Mouse (Mus musculus) midbrain, embryonic 14.5 days (tissue): ENCODE results near the gene Bcor. TPM values are rescaled to one million over a fixed set of nuclear protein-coding genes. Genes with fewer than 3 reads are reported as not detected.

Source experiments
- ATAC-seq: fragments of 200-750 bp; cut with Nextera tagmentation; 2 replicates; pipeline ENCODE4 v1.8.0; 2017; ENCODE audit warnings: moderate number of reproducible peaks, moderate library complexity; ENCODE audit not compliant: low FRiP score, low TSS enrichment
- DNase-seq: peaks from one replicate; pipeline ENCODE4 v3.0.0-alpha.2; 2015
- H3K27ac ChIP-seq: fragments of 300-500 bp; sonication (generic); replicated peaks from 2 replicates; pipeline ENCODE4 v1.5.1; 2014; ENCODE audit warnings: mild to moderate bottlenecking, low read depth, low read length, moderate library complexity
- H3K27me3 ChIP-seq: fragments of 300-500 bp; sonication (generic); 2 replicates; pipeline ENCODE4 v1.6.1; 2014; ENCODE audit warnings: low read length, control low read depth, mixed read lengths; ENCODE audit not compliant: control insufficient read depth, insufficient read depth
- H3K36me3 ChIP-seq: fragments of 300-500 bp; sonication (generic); 2 replicates; pipeline ENCODE4 v1.6.1; 2014; ENCODE audit warnings: low read length, control low read depth; ENCODE audit not compliant: control insufficient read depth, insufficient read depth
- H3K4me1 ChIP-seq: fragments of 300-500 bp; sonication (generic); 2 replicates; pipeline ENCODE4 v1.6.1; 2014; ENCODE audit warnings: mild to moderate bottlenecking, antibody characterized with exemption, low read length, control low read depth; ENCODE audit not compliant: control insufficient read depth, insufficient read depth
- H3K4me2 ChIP-seq: fragments of 300-500 bp; sonication (generic); 2 replicates; pipeline ENCODE4 v1.6.1; 2014; ENCODE audit warnings: mild to moderate bottlenecking, low read length, moderate library complexity
- H3K4me3 ChIP-seq: fragments of 300-500 bp; sonication (generic); replicated peaks from 2 replicates; pipeline ENCODE4 v1.5.1; 2014; ENCODE audit warnings: low read depth, low read length
- H3K9ac ChIP-seq: fragments of 300-500 bp; sonication (generic); replicated peaks from 2 replicates; pipeline ENCODE4 v1.6.1; 2014; ENCODE audit warnings: mild to moderate bottlenecking, low read length, moderate library complexity
- H3K9me3 ChIP-seq: fragments of 300-500 bp; sonication (generic); 2 replicates; pipeline ENCODE4 v1.6.1; 2016; ENCODE audit warnings: low read length, control low read depth, mixed read lengths; ENCODE audit not compliant: control insufficient read depth
- WGBS: fragments of 180-500 bp; shearing (Covaris S2); extraction: QIAGEN DNeasy Blood & Tissue Kit; methylation state at CpG from one replicate; pipeline ENCODE4 v1.1.7; 2014; 5-methylcytosine and 5-hydroxymethylcytosine counted together
- polyA plus RNA-seq: library from polyadenylated mRNA; unstranded; fragments of >200 nt; fragmentation: Nextera tagmentation; extraction: Ambion mirVana; gene quantifications from 2 replicates; pipeline ENCODE4 v1.2.1, GENCODE M21; 2014

Gene Bcor
- polyA plus RNA-seq, 1 experiment from 2014 or later, result 26.6 TPM

DNA sequence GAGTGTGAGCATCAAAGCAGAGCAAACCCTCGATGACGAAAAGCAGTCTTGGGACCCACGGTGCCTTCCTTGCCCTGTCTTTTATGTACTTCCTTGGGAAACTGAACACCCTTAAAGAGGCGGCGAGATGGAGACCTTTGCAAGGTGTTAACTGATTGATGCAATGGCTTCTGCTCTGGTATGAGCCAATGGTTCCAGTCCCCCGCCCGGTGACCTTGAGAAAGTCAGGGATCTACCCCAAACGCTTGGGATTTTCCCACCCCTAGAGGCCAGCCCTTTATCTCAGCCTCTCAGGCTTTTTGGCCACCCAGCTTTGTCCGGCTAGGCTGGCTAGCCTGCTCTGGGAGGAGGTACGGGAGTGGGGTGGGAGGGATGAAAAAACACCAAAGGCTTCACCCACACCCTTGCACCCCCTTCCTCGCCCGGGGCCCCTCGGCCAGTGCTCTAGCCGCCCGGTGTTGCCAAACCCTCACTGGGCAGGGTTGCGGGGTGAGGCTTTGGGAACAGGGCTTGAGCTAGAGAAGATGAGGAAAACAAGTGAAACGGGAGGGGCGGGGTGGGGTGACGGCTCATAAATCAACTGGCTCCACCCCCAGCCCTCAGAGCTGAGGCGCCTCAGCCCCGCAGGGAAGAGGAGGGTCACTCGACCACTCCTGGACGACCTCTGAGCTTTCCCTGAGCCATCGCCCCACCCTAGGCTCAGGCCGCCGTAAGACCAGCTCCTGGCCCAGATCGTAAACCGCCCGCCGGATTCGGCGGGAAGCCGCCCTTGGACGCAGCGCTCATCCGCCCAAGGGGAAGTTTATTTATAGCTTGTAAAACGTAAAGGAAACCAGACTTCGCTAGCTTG, 154.7 kb downstream of the Bcor start:
- Histone ChIP-seq H3K9ac (peak overlapping the region; percentile 20; the same call in 1 of the 2 replicates), H3K9me3 (no peaks in the 10 kb centered on the region), H3K27me3 (peaks cover 14% of the 10 kb centered on the region), H3K36me3 (no peaks in the 10 kb centered on the region), H3K4me1 (peaks cover 45% of the 10 kb centered on the region), H3K4me2 (peak overlapping the region; percentile 61), H3K4me3 (0 out of 2 replicates have a peak overlapping the region, but pooled peaks have one; percentile 3), H3K27ac (peak overlapping the region; percentile 93)
- ATAC-seq, result no peak
- peak; percentile 35 for DNase-seq
- 10% methylated on average over 38 of the region's 38 CpGs for WGBS

DNA sequence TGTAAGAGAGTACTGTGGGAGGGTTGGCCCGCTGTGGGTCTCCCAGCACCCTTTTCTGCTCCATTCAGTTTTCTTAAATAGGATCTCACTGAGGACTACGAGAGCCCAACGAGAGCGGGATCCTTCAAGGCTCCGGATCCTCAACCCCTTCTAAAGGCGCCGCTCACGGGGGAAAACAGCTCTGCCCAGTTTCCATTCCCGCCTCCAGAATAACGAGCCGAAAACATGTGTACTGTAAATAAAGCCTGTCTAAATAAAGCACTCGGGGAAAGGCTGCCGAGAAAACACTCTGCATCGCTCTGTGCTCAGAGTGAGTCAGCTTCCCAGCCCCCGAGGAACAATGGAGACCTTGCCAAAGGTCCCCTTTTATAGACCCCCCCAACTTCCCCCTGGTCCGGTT, 155.7 kb downstream of the Bcor start:
- WGBS, result 23% methylated on average over 16 of the region's 16 CpGs
- no peak for ATAC-seq
- Histone ChIP-seq H3K27ac (no peak overlapping the region), H3K9ac (no peak overlapping the region), H3K9me3 (no peaks in the 10 kb centered on the region), H3K4me3 (no peak overlapping the region), H3K36me3 (no peaks in the 10 kb centered on the region), H3K4me2 (no peak overlapping the region), H3K4me1 (peaks cover 49% of the 10 kb centered on the region), H3K27me3 (peaks cover 14% of the 10 kb centered on the region)
- DNase-seq, result peak; percentile 29

DNA sequence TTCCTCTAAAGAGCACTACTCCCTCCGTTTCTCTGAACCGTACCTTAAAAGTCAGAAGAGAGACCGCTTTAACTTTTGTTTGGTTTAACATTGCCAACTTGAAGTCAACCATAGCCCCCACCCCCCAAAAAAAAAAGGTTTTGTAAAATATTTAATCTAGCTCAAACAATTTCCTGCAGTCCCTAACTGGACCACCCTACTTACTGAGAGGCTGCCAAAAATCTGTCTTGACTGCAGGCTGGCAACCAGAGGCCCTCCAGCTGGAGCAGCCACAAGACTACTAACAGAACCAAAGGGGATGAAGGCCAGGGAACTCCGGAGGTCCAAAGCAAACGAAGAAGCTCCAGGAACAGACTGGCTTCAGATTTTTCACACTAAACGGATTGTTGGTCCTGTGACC, 156.2 kb downstream of the Bcor start:
- H3K27ac ChIP-seq, result no peak overlapping the region
- H3K4me3 ChIP-seq, result no peak overlapping the region
- H3K4me1 ChIP-seq, result peaks cover 49% of the 10 kb centered on the region
- H3K36me3 ChIP-seq, result no peaks in the 10 kb centered on the region
- H3K27me3 ChIP-seq, result peaks cover 14% of the 10 kb centered on the region
- no peak overlapping the region for H3K4me2 ChIP-seq
- no peak overlapping the region for H3K9ac ChIP-seq
- whole genome bisulfite sequencing, result 33% methylated on average over 6 of the region's 6 CpGs
- ATAC-seq (no peak), DNase-seq (no peak)
- no peaks in the 10 kb centered on the region for H3K9me3 ChIP-seq

DNA sequence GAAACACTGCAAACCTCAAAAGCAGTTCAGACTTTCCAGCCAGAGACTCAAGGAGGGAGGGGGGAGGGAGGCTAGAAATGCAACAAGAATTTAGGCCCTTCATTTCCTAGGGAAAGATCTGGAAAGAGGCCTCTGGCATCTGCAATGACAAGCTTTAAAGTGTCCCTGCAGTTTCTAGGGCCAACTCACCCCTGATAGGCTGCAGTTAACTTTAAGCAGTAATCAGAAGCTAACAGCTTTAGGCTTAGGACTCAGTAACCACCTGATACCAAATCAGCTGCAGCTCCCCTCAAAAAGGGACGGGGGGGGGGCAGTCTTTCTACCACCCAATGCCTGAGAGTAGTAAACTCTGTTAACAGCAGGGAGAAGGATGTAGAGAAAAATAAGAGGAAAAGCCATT, 156.6 kb downstream of the Bcor start:
- no peak for DNase-seq
- peaks cover 14% of the 10 kb centered on the region for H3K27me3 ChIP-seq
- no peak overlapping the region for H3K27ac ChIP-seq
- peaks cover 49% of the 10 kb centered on the region for H3K4me1 ChIP-seq
- 4% methylated on average over 1 of the region's 1 CpGs for WGBS
- H3K36me3 ChIP-seq, result no peaks in the 10 kb centered on the region
- H3K9me3 ChIP-seq, result no peaks in the 10 kb centered on the region
- no peak overlapping the region for H3K4me2 ChIP-seq
- H3K9ac ChIP-seq, result no peak overlapping the region
- no peak for ATAC-seq
- no peak overlapping the region for H3K4me3 ChIP-seq

DNA sequence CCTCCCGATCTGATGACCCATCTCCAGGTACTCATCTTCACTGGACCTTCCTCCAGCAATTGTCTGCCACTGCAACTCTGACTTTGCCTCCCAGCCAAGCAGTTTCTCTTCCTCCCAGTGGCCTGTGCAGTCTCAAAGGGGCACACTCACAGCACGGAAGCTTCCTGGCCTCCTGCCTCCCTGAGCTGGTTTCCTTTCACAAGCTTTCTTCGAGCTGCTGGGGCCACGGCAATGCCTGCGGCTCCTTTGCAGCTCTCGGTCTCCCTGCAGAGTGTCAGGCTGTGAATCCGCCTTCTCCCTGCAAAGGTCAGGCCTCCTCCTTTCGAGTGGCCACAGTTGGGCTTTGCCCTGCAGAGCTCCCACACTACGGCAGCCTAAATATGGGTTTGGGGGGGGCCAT, 157.0 kb downstream of the Bcor start:
- H3K4me2 ChIP-seq, result no peak overlapping the region
- DNase-seq (no peak), ATAC-seq (no peak)
- peaks cover 14% of the 10 kb centered on the region for H3K27me3 ChIP-seq
- H3K9ac ChIP-seq, result no peak overlapping the region
- 10% methylated on average over 9 of the region's 9 CpGs for WGBS
- H3K36me3 ChIP-seq, result no peaks in the 10 kb centered on the region
- H3K4me3 ChIP-seq, result no peak overlapping the region
- no peak overlapping the region for H3K27ac ChIP-seq
- no peaks in the 10 kb centered on the region for H3K9me3 ChIP-seq
- peaks cover 45% of the 10 kb centered on the region for H3K4me1 ChIP-seq

DNA sequence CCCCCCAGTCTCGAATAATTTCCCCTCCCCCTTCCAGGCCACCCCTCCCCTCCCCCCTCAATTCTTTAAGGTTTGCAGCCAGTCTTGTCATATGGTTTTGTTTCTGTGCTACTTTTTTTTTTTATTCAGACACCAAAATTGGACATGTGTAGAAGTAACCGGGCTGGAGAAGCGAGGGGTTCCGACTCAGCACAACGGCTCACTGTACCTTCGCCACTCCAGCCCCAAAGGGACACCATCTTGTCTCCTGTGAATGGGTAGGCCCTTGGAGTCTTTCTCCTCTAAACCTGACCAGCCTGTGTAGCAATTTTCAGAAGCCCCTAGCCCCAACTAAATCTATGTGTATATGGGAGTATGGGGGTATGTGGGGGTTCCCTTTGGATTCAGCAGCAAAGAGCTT, 157.6 kb downstream of the Bcor start:
- WGBS, result 34% methylated on average over 6 of the region's 6 CpGs
- Histone ChIP-seq H3K27me3 (peaks cover 14% of the 10 kb centered on the region), H3K9ac (no peak overlapping the region), H3K9me3 (no peaks in the 10 kb centered on the region), H3K27ac (no peak overlapping the region), H3K4me2 (no peak overlapping the region), H3K4me3 (no peak overlapping the region), H3K4me1 (peaks cover 43% of the 10 kb centered on the region), H3K36me3 (no peaks in the 10 kb centered on the region)
- DNase-seq (no peak), ATAC-seq (no peak)

DNA sequence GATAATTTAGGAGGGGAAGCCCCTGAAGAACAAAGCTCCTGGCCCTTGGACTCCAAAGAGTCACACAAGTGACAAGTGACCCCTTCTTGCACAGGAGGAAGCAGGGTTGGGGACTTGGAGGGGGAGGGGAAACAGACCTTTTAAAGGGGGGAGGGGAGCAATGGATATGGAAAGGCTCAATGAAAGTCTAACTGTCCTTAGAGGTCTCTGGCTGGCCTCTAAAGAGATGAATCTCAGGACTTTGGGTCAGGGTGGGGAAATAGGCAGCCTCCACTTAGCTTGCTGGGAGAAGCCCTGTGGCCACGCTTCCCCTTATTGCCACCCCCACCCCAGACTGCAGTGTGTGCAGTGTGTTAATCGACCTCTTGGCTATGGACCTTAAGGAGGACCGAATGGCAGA, 158.2 kb downstream of the Bcor start:
- DNase-seq (no peak), ATAC-seq (no peak)
- peak overlapping the region; percentile 63 for H3K27ac ChIP-seq
- H3K4me1 ChIP-seq, result peaks cover 43% of the 10 kb centered on the region
- H3K36me3 ChIP-seq, result no peaks in the 10 kb centered on the region
- H3K9me3 ChIP-seq, result no peaks in the 10 kb centered on the region
- H3K4me2 ChIP-seq, result no peak overlapping the region
- H3K4me3 ChIP-seq, result no peak overlapping the region
- peaks cover 14% of the 10 kb centered on the region for H3K27me3 ChIP-seq
- H3K9ac ChIP-seq, result no peak overlapping the region
- WGBS, result 12% methylated on average over 3 of the region's 3 CpGs

DNA sequence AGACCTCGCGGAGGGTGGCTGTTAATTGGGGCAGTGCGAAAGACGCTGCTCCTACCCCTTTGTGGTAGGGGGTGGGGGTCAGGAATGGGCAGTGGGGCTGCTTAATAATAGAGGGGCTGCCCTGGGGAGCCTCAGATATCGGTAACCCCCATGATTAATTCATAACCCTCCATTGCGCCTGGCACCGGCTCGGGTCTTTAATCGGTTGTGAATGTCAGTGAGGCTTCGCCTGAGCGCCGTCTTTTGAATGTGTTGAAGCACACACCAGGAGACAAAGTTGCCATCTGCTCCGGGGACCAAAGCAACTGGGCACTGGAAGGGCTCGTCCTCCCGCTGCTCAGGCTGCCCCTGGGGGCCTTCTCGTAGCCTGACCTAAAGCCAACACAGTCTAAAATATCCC, 158.8 kb downstream of the Bcor start:
- Histone ChIP-seq H3K4me2 (0 out of 2 replicates have a peak overlapping the region, but pooled peaks have one; percentile 9), H3K27ac (peak overlapping the region; percentile 63), H3K27me3 (peaks cover 14% of the 10 kb centered on the region), H3K36me3 (no peaks in the 10 kb centered on the region), H3K9ac (no peak overlapping the region), H3K4me1 (peaks cover 43% of the 10 kb centered on the region), H3K4me3 (no peak overlapping the region), H3K9me3 (no peaks in the 10 kb centered on the region)
- ATAC-seq, result peak; percentile 24; the same call in 1 of the 2 replicates
- peak; percentile 64 for DNase-seq
- WGBS, result 6% methylated on average over 16 of the region's 16 CpGs

DNA sequence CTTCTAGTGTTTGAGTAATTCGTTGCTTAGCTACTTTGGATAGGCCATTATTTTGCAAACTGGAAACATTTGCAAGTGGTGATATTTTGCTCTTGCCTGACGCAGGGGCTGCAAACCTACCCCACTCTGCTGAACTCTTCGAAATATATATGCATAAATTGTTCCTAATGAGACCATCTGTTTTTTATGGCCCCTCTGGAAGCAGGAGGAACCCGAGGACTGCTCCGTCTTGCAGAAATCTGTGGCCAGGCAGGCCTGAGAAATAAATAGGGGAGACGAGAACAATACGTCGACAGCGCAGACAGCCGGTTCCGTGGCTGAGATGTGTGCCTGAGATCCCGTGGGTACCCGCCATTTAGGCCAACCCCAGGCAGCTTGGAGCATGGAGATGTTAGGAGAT, 159.5 kb downstream of the Bcor start:
- peaks cover 14% of the 10 kb centered on the region for H3K27me3 ChIP-seq
- peak overlapping the region; percentile 63 for H3K27ac ChIP-seq
- H3K4me2 ChIP-seq, result no peak overlapping the region
- ATAC-seq (no peak), DNase-seq (peak; percentile 45)
- H3K4me3 ChIP-seq, result no peak overlapping the region
- peaks cover 36% of the 10 kb centered on the region for H3K4me1 ChIP-seq
- 13% methylated on average over 13 of the region's 13 CpGs for WGBS
- H3K36me3 ChIP-seq, result no peaks in the 10 kb centered on the region
- no peak overlapping the region for H3K9ac ChIP-seq
- H3K9me3 ChIP-seq, result no peaks in the 10 kb centered on the region
